Mouse (Mus musculus): Measurements from ENCODE around the gene Smu1.

Smu1 gene

GRCm38 (mm10) chr4:40735351-40735750, 22.4 kb downstream of the Smu1 start:
- DNase-seq, result no peak

- DNase-seq, result no peak
These were observed 26.5 kb downstream of the Smu1 start for GRCm38 (mm10) chr4:40731262-40731661.

- no peak for DNase-seq
These were observed 30.5 kb downstream of the Smu1 start for GRCm38 (mm10) chr4:40727247-40727646.

- DNase-seq, result no peak
These were observed 32.2 kb downstream of the Smu1 start for GRCm38 (mm10) chr4:40725554-40725953.

- DNase-seq, result no peak
These were observed 32.6 kb downstream of the Smu1 start for GRCm38 (mm10) chr4:40725141-40725540.

- peak; percentile 83 to 88 for DNase-seq
These were observed 34.8 kb downstream of the Smu1 start for GRCm38 (mm10) chr4:40722687-40723460.

- peak; percentile 97 to 98 for DNase-seq
These were observed 35.6 kb downstream of the Smu1 start, which contains the start of gene Dnaja1 for GRCm38 (mm10) chr4:40722011-40722666. Gene Dnaja1 (plus strand): TSS chr4:40722150.

- DNase-seq, result peak in 1 of 2 experiments; percentile 23
These were observed 36.8 kb downstream of the Smu1 start for GRCm38 (mm10) chr4:40720910-40721309.

GRCm38 (mm10) chr4:40717141-40717540, 40.6 kb downstream of the Smu1 start:
- no peak for DNase-seq

GRCm38 (mm10) chr4:40703710-40704275, 53.9 kb downstream of the Smu1 start:
- DNase-seq, result no peak

- DNase-seq, result peak; percentile 93 to 95
These were observed 54.7 kb downstream of the Smu1 start, which contains the start of gene Aptx for GRCm38 (mm10) chr4:40702797-40703709. Gene Aptx (minus strand): TSS chr4:40703194.

- DNase-seq, result no peak
These were observed 55.9 kb downstream of the Smu1 start for GRCm38 (mm10) chr4:40701796-40702195.

GRCm38 (mm10) chr4:40700216-40700615, 57.5 kb downstream of the Smu1 start:
- no peak for DNase-seq

- no peak for DNase-seq
These were observed 60.7 kb downstream of the Smu1 start for GRCm38 (mm10) chr4:40697059-40697458.

- DNase-seq, result no peak
These were observed 66.6 kb downstream of the Smu1 start for GRCm38 (mm10) chr4:40691100-40691499.

Measured in thymus, postnatal 36 days (tissue).